Mouse (Mus musculus) limb, embryonic 11.5 days (tissue): ENCODE measurements around the gene Szrd1. TPM values are rescaled to one million over a fixed set of nuclear protein-coding genes. Genes with fewer than 3 reads are reported as not detected.
A peak's percentile ranks its signal among the peaks of the same experiment; 100 is the strongest.

Source experiments
- ATAC-seq: fragments of 200-750 bp; cut with Nextera tagmentation; 2 replicates; pipeline ENCODE4 v1.8.0; 2017; ENCODE audit warnings: low read depth; ENCODE audit not compliant: insufficient number of reproducible peaks, low FRiP score, low TSS enrichment
- DNase-seq: peaks from one replicate; pipeline ENCODE4 v3.0.0-alpha.2; 2015; ENCODE audit warnings: low spot score
- H3K27ac ChIP-seq: fragments of 300-500 bp; sonication (generic); replicated peaks from 2 replicates; pipeline ENCODE4 v1.5.1; 2014; ENCODE audit warnings: low read depth, mild to moderate bottlenecking, low read length
- H3K27me3 ChIP-seq: fragments of 300-500 bp; sonication (generic); 2 replicates; pipeline ENCODE4 v1.6.1; 2014; ENCODE audit warnings: mild to moderate bottlenecking, low read length, mixed read lengths; ENCODE audit not compliant: control insufficient read depth, insufficient read depth
- H3K36me3 ChIP-seq: fragments of 300-500 bp; sonication (generic); 2 replicates; pipeline ENCODE4 v1.6.1; 2014; ENCODE audit warnings: mild to moderate bottlenecking, low read length, moderate library complexity, mixed read lengths; ENCODE audit not compliant: control insufficient read depth, insufficient read depth
- H3K4me1 ChIP-seq: fragments of 300-500 bp; sonication (generic); 2 replicates; pipeline ENCODE4 v1.6.1; 2014; ENCODE audit warnings: low read length, mixed read lengths; ENCODE audit not compliant: control insufficient read depth, insufficient read depth
- H3K4me2 ChIP-seq: fragments of 300-500 bp; sonication (generic); 2 replicates; pipeline ENCODE4 v1.6.1; 2014; ENCODE audit warnings: low read depth, mild to moderate bottlenecking, moderate library complexity; ENCODE audit not compliant: severe bottlenecking
- H3K4me3 ChIP-seq: fragments of 300-500 bp; sonication (generic); 2 replicates; pipeline ENCODE4 v1.5.1; 2014; ENCODE audit warnings: low read depth, low read length
- H3K9ac ChIP-seq: fragments of 300-500 bp; sonication (generic); 2 replicates; pipeline ENCODE4 v1.6.1; 2014; ENCODE audit warnings: mild to moderate bottlenecking, low read length
- H3K9me3 ChIP-seq: fragments of 300-500 bp; sonication (generic); 2 replicates; pipeline ENCODE4 v1.6.1; 2016; ENCODE audit warnings: low read length; ENCODE audit not compliant: control insufficient read depth
- whole genome bisulfite sequencing: fragments of 180-500 bp; shearing (Covaris S2); extraction: QIAGEN DNeasy Blood & Tissue Kit; methylation state at CpG from one replicate; pipeline ENCODE4 v1.1.7; 2014; 5-methylcytosine and 5-hydroxymethylcytosine counted together
- polyA plus RNA-seq: library from polyadenylated mRNA; unstranded; fragments of >200 nt; fragmentation: Nextera tagmentation; extraction: Ambion mirVana; gene quantifications from 2 replicates; pipeline ENCODE4 v1.2.1, GENCODE M21; 2014

Gene Szrd1
- polyA plus RNA-seq, 1 experiment from 2014 or later, result 39.1 TPM

DNA sequence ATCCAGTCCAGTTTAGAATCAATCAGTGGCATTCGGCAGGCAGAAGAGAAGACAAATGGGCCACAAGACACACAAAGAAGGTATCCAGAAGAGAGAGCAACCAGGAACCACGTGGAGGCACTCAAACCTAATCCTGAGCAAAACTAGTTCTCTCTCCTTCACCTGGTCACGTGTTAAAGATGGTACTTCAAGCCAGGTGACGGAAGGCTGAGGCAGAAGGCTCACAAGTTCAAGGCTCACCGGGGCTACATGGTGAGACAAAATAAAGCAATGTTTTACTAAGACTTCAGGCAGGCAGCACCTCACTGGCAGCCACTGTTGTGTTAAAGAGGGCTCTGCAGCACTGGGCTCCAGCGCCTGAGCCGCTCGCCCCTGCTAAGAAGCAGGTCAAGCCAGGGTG lies 7.4 kb downstream of the Szrd1 start:
- Histone ChIP-seq H3K4me1 (peaks cover 21% of the 10 kb centered on the region), H3K4me2 (no peak overlapping the region), H3K27ac (peak overlapping the region; percentile 23), H3K4me3 (no peak overlapping the region), H3K9me3 (no peaks in the 10 kb centered on the region), H3K27me3 (no peaks in the 10 kb centered on the region), H3K9ac (no peak overlapping the region), H3K36me3 (0 out of 2 replicates have a peak, but pooled peaks cover 2% of the 10 kb centered on the region)
- DNase-seq (no peak), ATAC-seq (no peak)
- 41% methylated on average over 8 of the region's 8 CpGs for WGBS

DNA sequence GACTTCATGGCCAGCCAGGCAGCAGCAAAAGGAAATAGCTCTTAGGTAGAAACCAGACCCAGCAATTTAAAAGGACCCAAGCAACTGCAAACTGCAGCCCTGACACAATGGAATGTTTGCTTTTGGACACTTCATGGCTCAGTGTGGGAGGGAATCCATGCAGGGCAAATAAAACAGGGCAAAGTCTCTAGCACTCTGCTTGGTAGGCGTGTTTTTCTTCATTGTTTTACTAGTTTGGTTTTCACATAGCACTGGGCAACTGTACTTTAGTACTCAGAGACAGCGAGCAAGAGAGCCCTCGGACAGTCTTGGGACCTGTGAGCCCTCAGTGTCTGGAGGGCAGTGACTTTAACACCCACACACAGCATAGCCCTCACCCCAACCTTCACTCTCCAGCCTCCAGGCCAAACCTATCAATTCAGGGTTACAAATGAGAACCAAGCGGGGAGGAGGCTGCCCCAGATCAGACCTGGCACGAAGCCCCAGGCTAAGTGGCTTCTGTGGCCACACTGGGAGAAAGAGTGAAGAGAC lies 8.0 kb downstream of the Szrd1 start:
- H3K9ac ChIP-seq, result no peak overlapping the region
- no peaks in the 10 kb centered on the region for H3K27me3 ChIP-seq
- no peak overlapping the region for H3K4me3 ChIP-seq
- H3K4me2 ChIP-seq, result no peak overlapping the region
- H3K36me3 ChIP-seq, result no peaks in the 10 kb centered on the region
- ATAC-seq (no peak), DNase-seq (no peak)
- H3K4me1 ChIP-seq, result peaks cover 18% of the 10 kb centered on the region
- no peaks in the 10 kb centered on the region for H3K9me3 ChIP-seq
- peak overlapping the region; percentile 23 for H3K27ac ChIP-seq
- WGBS, result 43% methylated on average over 5 of the region's 5 CpGs

DNA sequence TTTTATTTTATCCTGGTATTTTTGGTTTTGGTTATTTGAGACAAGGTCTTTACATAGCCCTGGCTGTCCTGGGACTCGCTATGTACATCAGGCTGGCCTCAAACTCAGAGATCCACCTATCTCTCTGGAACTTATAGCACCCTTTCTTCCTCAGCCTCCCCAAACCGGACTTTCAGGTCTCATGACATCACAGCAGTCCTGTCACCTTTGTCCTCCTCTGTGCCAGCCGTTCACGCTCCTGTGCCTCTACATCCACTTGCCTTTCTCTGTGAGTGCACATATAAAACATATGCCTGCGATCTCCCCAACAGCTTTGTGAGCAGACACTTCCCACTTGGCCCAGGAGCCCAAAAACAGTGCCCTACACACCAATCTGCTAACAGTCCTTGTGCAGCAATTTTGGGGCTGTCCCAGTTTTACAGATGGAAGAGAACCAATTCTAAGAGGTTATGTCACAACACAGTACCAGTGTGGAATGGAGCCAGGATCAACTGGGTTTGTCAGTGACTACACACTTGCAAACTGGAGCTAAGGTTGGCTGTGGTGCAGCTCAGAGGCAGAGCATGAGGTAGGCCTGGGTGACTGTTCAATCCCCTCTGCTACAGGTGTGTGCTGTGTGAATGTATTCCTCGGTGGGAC lies 8.8 kb downstream of the Szrd1 start:
- WGBS, result 84% methylated on average over 6 of the region's 6 CpGs
- Histone ChIP-seq H3K4me2 (no peak overlapping the region), H3K27me3 (no peaks in the 10 kb centered on the region), H3K9me3 (no peaks in the 10 kb centered on the region), H3K9ac (no peak overlapping the region), H3K4me3 (no peak overlapping the region), H3K36me3 (no peaks in the 10 kb centered on the region), H3K4me1 (peaks cover 18% of the 10 kb centered on the region), H3K27ac (0 out of 2 replicates have a peak overlapping the region, but pooled peaks have one; percentile 23)
- DNase-seq (no peak), ATAC-seq (no peak)

DNA sequence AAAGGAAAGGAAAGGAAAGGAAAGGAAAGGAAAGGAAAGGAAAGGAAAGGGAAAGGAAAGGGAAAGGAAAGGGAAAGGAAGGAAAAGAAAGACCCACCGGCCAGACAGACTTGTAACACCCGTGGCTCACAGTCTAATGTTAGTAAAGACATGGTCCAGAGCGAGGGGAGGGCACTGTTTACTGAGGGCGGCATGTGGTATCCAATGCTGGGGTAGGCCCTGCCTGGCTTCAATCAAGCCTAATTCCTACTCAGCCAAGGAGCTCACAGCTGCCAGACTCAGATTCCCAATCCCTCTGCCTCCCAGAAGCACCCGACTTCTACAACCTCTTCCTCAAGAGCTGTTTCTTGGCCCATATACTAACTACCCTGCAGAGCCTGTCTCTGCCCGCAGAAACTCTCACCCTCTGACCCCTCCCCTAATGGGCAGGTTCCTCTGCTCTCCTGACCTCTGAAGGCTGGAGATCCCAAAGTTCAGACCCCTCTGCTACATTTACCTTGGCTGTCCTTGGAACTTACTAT lies 10.3 kb downstream of the Szrd1 start:
- Histone ChIP-seq H3K4me1 (peaks cover 17% of the 10 kb centered on the region), H3K27ac (no peak overlapping the region), H3K4me3 (no peak overlapping the region), H3K4me2 (no peak overlapping the region), H3K36me3 (no peaks in the 10 kb centered on the region), H3K27me3 (no peaks in the 10 kb centered on the region), H3K9me3 (no peaks in the 10 kb centered on the region), H3K9ac (no peak overlapping the region)
- DNase-seq, result no peak
- no peak for ATAC-seq
- WGBS, result 40% methylated on average over 6 of the region's 6 CpGs

DNA sequence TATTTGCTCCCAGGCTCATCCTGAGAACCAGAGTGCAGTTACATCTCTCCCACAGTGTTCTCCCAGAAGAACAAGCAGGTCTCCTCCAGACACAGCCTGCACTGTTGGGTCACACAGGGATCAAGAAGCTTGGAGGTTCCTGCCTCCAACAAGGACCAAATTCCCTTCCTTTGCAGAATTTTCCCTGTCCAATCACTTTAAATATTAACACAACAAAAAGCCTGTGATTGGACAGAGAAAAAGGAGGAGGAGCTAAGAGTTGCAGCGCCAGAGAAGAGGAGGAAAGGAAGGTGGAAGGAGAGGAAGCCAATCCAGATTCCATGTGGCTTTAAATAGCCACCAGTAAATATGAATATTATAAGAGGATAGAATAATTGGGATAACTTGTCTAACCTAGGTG lies 16.5 kb downstream of the Szrd1 start:
- no peak overlapping the region for H3K9ac ChIP-seq

DNA sequence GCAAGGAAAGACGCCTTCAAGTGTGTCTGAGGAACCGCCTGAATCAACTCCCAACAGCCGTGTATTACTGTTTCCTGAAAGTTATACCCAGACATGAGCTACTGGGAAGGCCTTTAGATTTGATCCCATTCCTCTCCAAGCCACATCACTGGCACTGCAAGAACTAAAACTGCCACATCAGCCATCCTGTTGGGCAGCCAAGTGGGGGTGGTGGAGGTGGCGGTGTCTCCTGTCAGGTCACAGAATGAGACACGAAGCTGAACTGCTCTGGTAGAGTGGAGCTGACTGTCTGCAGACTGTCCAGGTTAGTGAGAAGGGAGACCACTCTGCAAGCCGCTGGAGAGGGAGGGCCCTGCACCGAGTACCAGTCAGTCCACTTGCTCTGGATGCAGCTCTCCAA lies 16.9 kb downstream of the Szrd1 start:
- 87% methylated on average over 7 of the region's 7 CpGs for WGBS
- Histone ChIP-seq H3K27me3 (no peaks in the 10 kb centered on the region), H3K4me3 (no peak overlapping the region), H3K36me3 (peaks cover 3% of the 10 kb centered on the region; the same call in 1 of the 2 replicates), H3K4me2 (no peak overlapping the region), H3K9ac (no peak overlapping the region), H3K9me3 (no peaks in the 10 kb centered on the region), H3K4me1 (no peaks in the 10 kb centered on the region), H3K27ac (no peak overlapping the region)
- ATAC-seq (no peak), DNase-seq (no peak)

More for the DNA sequence above, 16.5 kb downstream of the Szrd1 start:
- WGBS, result 47% methylated on average over 1 of the region's 1 CpGs
- Histone ChIP-seq H3K4me1 (no peaks in the 10 kb centered on the region), H3K36me3 (peaks cover 3% of the 10 kb centered on the region; the same call in 1 of the 2 replicates), H3K4me2 (no peak overlapping the region), H3K27ac (no peak overlapping the region), H3K27me3 (no peaks in the 10 kb centered on the region), H3K4me3 (no peak overlapping the region), H3K9me3 (no peaks in the 10 kb centered on the region)
- DNase-seq (no peak), ATAC-seq (no peak)

DNA sequence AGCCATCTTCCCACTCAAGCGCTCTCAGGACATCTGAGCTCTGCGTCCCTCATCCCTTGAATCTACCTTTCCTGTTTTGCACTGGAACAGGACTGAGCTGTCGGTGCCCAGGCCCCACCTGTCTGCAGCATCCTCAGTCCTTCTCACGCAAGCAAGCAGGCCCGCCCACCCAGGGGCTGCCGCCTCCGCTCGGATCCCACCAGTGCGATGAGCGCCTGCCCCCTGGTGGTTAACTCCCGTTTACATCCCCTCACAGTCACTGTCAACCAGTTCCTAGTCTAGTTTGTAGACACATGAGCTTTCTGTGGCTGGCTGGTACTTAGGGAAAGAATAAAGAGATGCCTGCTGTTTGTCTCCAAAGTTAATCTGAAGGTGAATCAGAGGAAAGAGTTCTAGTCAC lies 18.9 kb downstream of the Szrd1 start:
- Histone ChIP-seq H3K4me3 (no peak overlapping the region), H3K9me3 (no peaks in the 10 kb centered on the region), H3K27me3 (no peaks in the 10 kb centered on the region), H3K4me1 (no peaks in the 10 kb centered on the region), H3K27ac (no peak overlapping the region), H3K36me3 (peaks cover 9% of the 10 kb centered on the region; the same call in 1 of the 2 replicates), H3K9ac (no peak overlapping the region), H3K4me2 (no peak overlapping the region)
- 28% methylated on average over 11 of the region's 11 CpGs for WGBS
- ATAC-seq, result peak; percentile 41; the same call in 1 of the 2 replicates
- peak; percentile 81 for DNase-seq

DNA sequence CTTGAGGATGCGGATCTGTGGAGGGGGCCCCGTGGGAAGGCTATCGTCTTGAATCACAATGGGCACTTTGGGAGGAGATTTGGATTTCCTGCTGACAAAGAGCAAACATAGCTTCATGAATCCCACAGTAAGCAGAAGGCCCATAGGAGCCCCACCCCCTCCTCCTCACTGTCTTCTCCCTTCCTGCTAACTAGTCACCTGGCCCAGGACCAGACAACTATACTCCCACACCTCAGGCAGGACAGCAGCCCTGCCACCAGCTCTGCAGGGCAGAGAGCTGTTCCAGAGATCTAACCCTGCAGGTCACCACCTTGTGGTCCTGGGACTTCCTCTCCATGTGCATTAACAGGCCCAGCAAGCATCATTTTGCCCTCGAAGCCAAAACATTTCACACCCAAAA lies 20.9 kb downstream of the Szrd1 start:
- Histone ChIP-seq H3K9me3 (no peaks in the 10 kb centered on the region), H3K9ac (no peak overlapping the region), H3K27me3 (no peaks in the 10 kb centered on the region), H3K4me2 (no peak overlapping the region), H3K36me3 (peaks cover 14% of the 10 kb centered on the region; the same call in 1 of the 2 replicates), H3K27ac (no peak overlapping the region), H3K4me3 (no peak overlapping the region), H3K4me1 (no peaks in the 10 kb centered on the region)
- DNase-seq (no peak), ATAC-seq (no peak)
- WGBS, result 85% methylated on average over 4 of the region's 4 CpGs
